Mouse (Mus musculus): ENCODE data around the gene Tmem222. TPM values are rescaled to one million over a fixed set of nuclear protein-coding genes. Genes with fewer than 3 reads are reported as not detected.

Gene Tmem222
- total and polyA plus RNA-seq, 3 experiments: 25.2 to 33.5 (median 30.8) TPM

GRCm38 (mm10) chr4:133266248-133266880 is 11.2 kb downstream of the Tmem222 start:
- Histone ChIP-seq H3K4me3 (ENCODE audit: low read depth, low read length) (no peak overlapping the region), H3K9me3 (replicated peaks) (no peaks in the 10 kb centered on the region), H3K27me3 (ENCODE audit: insufficient read depth, low read length) (no peaks in the 10 kb centered on the region), H3K4me1 (ENCODE audit: insufficient read depth, low read depth, low read length) (peaks cover 44% of the 10 kb centered on the region), H3K36me3 (replicated peaks) (peaks cover 85% of the 10 kb centered on the region)
- TF ChIP-seq TAL1 (conservative IDR thresholded peaks at IDR 0.05; ENCODE audit: low read depth, low read length) (no peak), GATA1 (IDR thresholded peaks at IDR 0.05; ENCODE audit: borderline replicate concordance, low read length) (no peak), CTCF (IDR thresholded peaks at IDR 0.05; ENCODE audit: low read depth, low read length) (no peak), GATA2 (IDR thresholded peaks at IDR 0.05; ENCODE audit: borderline replicate concordance, low read depth, low read length) (no peak)
- no peak for ATAC-seq (ENCODE audit: extremely low read depth, insufficient number of reproducible peaks, low FRiP score, poor library complexity, severe bottlenecking)
- no peak for DNase-seq (ENCODE audit: low spot score)

GRCm38 (mm10) chr4:133265759-133266158 is 11.8 kb downstream of the Tmem222 start:
- H3K27me3 ChIP-seq (ENCODE audit: insufficient read depth, low read length): no peaks in the 10 kb centered on the region
- TF ChIP-seq GATA2 (IDR thresholded peaks at IDR 0.05; ENCODE audit: borderline replicate concordance, low read depth, low read length) (no peak), CTCF (IDR thresholded peaks at IDR 0.05; ENCODE audit: low read depth, low read length) (no peak), TAL1 (conservative IDR thresholded peaks at IDR 0.05; ENCODE audit: low read depth, low read length) (no peak), GATA1 (IDR thresholded peaks at IDR 0.05; ENCODE audit: borderline replicate concordance, low read length) (no peak), POLR2AphosphoS5 (IDR thresholded peaks at IDR 0.05; ENCODE audit: insufficient replicate concordance, low read depth, low read length) (no peak)
- H3K4me3 ChIP-seq (ENCODE audit: low read depth, low read length): no peak overlapping the region
- DNase-seq (ENCODE audit: low spot score): no peak
- ATAC-seq (ENCODE audit: extremely low read depth, insufficient number of reproducible peaks, low FRiP score, poor library complexity, severe bottlenecking): no peak
- H3K9me3 ChIP-seq (replicated peaks): no peaks in the 10 kb centered on the region
- peaks cover 80% of the 10 kb centered on the region for H3K36me3 ChIP-seq (replicated peaks)
- peaks cover 50% of the 10 kb centered on the region for H3K4me1 ChIP-seq (ENCODE audit: insufficient read depth, low read depth, low read length)

GRCm38 (mm10) chr4:133265297-133265696 is 12.3 kb downstream of the Tmem222 start:
- no peak for ATAC-seq (ENCODE audit: extremely low read depth, insufficient number of reproducible peaks, low FRiP score, poor library complexity, severe bottlenecking)
- TF ChIP-seq POLR2AphosphoS5 (IDR thresholded peaks at IDR 0.05; ENCODE audit: insufficient replicate concordance, low read depth, low read length) (no peak), CTCF (IDR thresholded peaks at IDR 0.05; ENCODE audit: low read depth, low read length) (no peak), GATA1 (IDR thresholded peaks at IDR 0.05; ENCODE audit: borderline replicate concordance, low read length) (no peak), GATA2 (IDR thresholded peaks at IDR 0.05; ENCODE audit: borderline replicate concordance, low read depth, low read length) (no peak), TAL1 (conservative IDR thresholded peaks at IDR 0.05; ENCODE audit: low read depth, low read length) (no peak)
- Histone ChIP-seq H3K4me3 (ENCODE audit: low read depth, low read length) (no peak overlapping the region), H3K27me3 (ENCODE audit: insufficient read depth, low read length) (no peaks in the 10 kb centered on the region), H3K9me3 (replicated peaks) (no peaks in the 10 kb centered on the region), H3K36me3 (replicated peaks) (peaks cover 75% of the 10 kb centered on the region), H3K4me1 (ENCODE audit: insufficient read depth, low read depth, low read length) (peaks cover 52% of the 10 kb centered on the region)
- DNase-seq (ENCODE audit: low spot score): no peak

GRCm38 (mm10) chr4:133264559-133264958 is 13.0 kb downstream of the Tmem222 start:
- Histone ChIP-seq H3K36me3 (replicated peaks) (peaks cover 68% of the 10 kb centered on the region), H3K4me3 (ENCODE audit: low read depth, low read length) (no peak overlapping the region), H3K9me3 (replicated peaks) (no peaks in the 10 kb centered on the region), H3K4me1 (ENCODE audit: insufficient read depth, low read depth, low read length) (peaks cover 52% of the 10 kb centered on the region), H3K27me3 (ENCODE audit: insufficient read depth, low read length) (no peaks in the 10 kb centered on the region)
- TF ChIP-seq GATA2 (IDR thresholded peaks at IDR 0.05; ENCODE audit: borderline replicate concordance, low read depth, low read length) (no peak), GATA1 (IDR thresholded peaks at IDR 0.05; ENCODE audit: borderline replicate concordance, low read length) (no peak), TAL1 (conservative IDR thresholded peaks at IDR 0.05; ENCODE audit: low read depth, low read length) (no peak), POLR2AphosphoS5 (IDR thresholded peaks at IDR 0.05; ENCODE audit: insufficient replicate concordance, low read depth, low read length) (no peak), CTCF (IDR thresholded peaks at IDR 0.05; ENCODE audit: low read depth, low read length) (no peak)
- ATAC-seq (ENCODE audit: extremely low read depth, insufficient number of reproducible peaks, low FRiP score, poor library complexity, severe bottlenecking) (no peak), DNase-seq (ENCODE audit: low spot score) (no peak)

GRCm38 (mm10) chr4:133263756-133264155 is 13.8 kb downstream of the Tmem222 start:
- TF ChIP-seq GATA2 (IDR thresholded peaks at IDR 0.05; ENCODE audit: borderline replicate concordance, low read depth, low read length): no peak
- TF ChIP-seq CTCF (IDR thresholded peaks at IDR 0.05; ENCODE audit: low read depth, low read length): no peak
- TF ChIP-seq GATA1 (IDR thresholded peaks at IDR 0.05; ENCODE audit: borderline replicate concordance, low read length): no peak
- TF ChIP-seq POLR2AphosphoS5 (IDR thresholded peaks at IDR 0.05; ENCODE audit: insufficient replicate concordance, low read depth, low read length): no peak
- TF ChIP-seq TAL1 (conservative IDR thresholded peaks at IDR 0.05; ENCODE audit: low read depth, low read length): no peak
- H3K27me3 ChIP-seq (ENCODE audit: insufficient read depth, low read length): no peaks in the 10 kb centered on the region; the same call in 1 of the 2 replicates
- no peak overlapping the region for H3K4me3 ChIP-seq (ENCODE audit: low read depth, low read length)
- peaks cover 64% of the 10 kb centered on the region for H3K36me3 ChIP-seq (replicated peaks)
- no peaks in the 10 kb centered on the region for H3K9me3 ChIP-seq (replicated peaks)
- ATAC-seq (ENCODE audit: extremely low read depth, insufficient number of reproducible peaks, low FRiP score, poor library complexity, severe bottlenecking) (no peak), DNase-seq (ENCODE audit: low spot score) (no peak)
- H3K4me1 ChIP-seq (ENCODE audit: insufficient read depth, low read depth, low read length): peaks cover 49% of the 10 kb centered on the region

- H3K27me3 ChIP-seq (ENCODE audit: insufficient read depth, low read length): no peaks in the 10 kb centered on the region; the same call in 1 of the 2 replicates
- peaks cover 51% of the 10 kb centered on the region for H3K4me1 ChIP-seq (ENCODE audit: insufficient read depth, low read depth, low read length)
- peaks cover 56% of the 10 kb centered on the region for H3K36me3 ChIP-seq (replicated peaks)
- DNase-seq (ENCODE audit: low spot score) (no peak), ATAC-seq (ENCODE audit: extremely low read depth, insufficient number of reproducible peaks, low FRiP score, poor library complexity, severe bottlenecking) (no peak; the same call in 1 of the 2 replicates)
- peak within 1 kb of the TSS; percentile 29; the same call in 1 of the 2 replicates for H3K4me3 ChIP-seq (ENCODE audit: low read depth, low read length)
- H3K9me3 ChIP-seq (replicated peaks): no peaks in the 10 kb centered on the region
- no peak for TF ChIP-seq CTCF (IDR thresholded peaks at IDR 0.05; ENCODE audit: low read depth, low read length)
- no peak for TF ChIP-seq GATA1 (IDR thresholded peaks at IDR 0.05; ENCODE audit: borderline replicate concordance, low read length)
- TF ChIP-seq GATA2 (IDR thresholded peaks at IDR 0.05; ENCODE audit: borderline replicate concordance, low read depth, low read length): no peak
- no peak for TF ChIP-seq TAL1 (conservative IDR thresholded peaks at IDR 0.05; ENCODE audit: low read depth, low read length)
- TF ChIP-seq POLR2AphosphoS5 (IDR thresholded peaks at IDR 0.05; ENCODE audit: insufficient replicate concordance, low read depth, low read length): no peak
Measured at GRCm38 (mm10) chr4:133262882-133263281, 14.7 kb downstream of the Tmem222 start, which contains the start of gene Sytl1. Gene Sytl1 (minus strand): TSS chr4:133263113.
